Mouse (Mus musculus) bone marrow macrophage, adult 2 months (primary cell): ENCODE measurements around the gene Ehbp1l1.

Experiments
- CTCF ChIP-seq: IDR thresholded peaks from 2 replicates; pipeline ENCODE4 v1.5.1; 2012; ENCODE audit warnings: low read depth, mild to moderate bottlenecking, low read length, moderate library complexity
- POLR2A ChIP-seq: IDR thresholded peaks from 2 replicates; pipeline ENCODE4 v1.6.1; 2012; ENCODE audit warnings: mild to moderate bottlenecking, low read depth, low read length, borderline replicate concordance

DNA sequence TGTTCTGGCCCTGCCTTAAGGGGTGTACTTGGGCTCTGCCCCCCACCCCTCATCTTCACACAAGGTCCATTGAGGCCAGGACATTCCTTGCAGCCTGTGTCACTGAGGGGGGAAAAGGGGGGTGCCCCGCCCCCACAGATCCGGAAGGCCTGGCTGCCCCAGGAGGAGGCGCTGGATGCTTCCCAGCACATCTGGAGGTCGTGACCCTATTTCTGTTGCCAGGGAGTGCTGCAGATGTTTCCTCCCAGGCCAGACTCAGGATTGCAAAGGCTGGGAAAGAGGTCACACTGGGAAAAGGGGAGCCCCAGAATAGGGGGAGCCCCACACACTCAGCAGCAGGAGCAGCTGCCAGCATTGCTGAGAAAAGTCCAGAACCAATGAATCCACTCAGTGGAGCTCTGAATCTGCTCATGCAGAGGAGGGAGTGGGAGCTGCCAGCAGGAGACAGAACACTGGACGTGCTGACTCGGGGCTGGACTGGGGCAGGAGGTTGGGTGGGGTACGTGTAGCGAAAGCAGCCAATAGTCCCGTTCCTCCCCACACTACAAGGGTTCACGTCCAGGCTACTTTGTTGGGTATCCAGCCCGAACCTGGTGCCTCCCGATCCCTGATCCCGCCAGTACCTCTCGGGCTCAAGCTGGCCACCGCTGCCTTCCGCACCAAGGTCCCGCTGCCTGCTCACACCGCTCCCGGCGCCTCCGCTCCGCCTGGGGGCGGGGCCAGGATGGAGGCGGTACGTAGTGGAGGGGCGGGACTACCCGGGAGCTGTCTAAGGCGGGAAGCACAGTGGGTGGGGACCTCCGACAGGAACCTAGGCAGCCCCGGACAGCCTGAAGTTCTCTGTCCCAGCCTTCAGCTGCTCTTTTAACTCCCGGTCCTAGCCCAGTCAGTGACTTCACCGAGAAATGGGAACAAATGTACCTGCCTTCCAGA lies 62.9 kb downstream of the Ehbp1l1 start, which contains the start of gene Sipa1:
- TF ChIP-seq CTCF = no peak
- TF ChIP-seq POLR2A = no peak; the same call in 1 of the 2 replicates
